Mouse (Mus musculus) CH12.LX (cell line): ENCODE measurements around the gene Olfr52.

Experiments used
- CHD1 ChIP-seq: IDR thresholded peaks from 2 replicates; pipeline ENCODE4 v1.6.1; 2012; ENCODE audit warnings: low read depth, low read length, improper control_type of control experiment, inconsistent platforms
- CTCF ChIP-seq, 2 experiments: IDR thresholded peaks in 1 of 2; conservative IDR thresholded peaks in 1 of 2; 2 replicates each; pipeline ENCODE4 v1.5.1; 2011 to 2012; ENCODE audit warnings: low read depth in 2 of 2, low read length in 2 of 2, improper control_type of control experiment in 1 of 2, inconsistent platforms in 1 of 2, mild to moderate bottlenecking in 1 of 2, moderate library complexity in 1 of 2
- E2F4 ChIP-seq: IDR thresholded peaks from 2 replicates; pipeline ENCODE4 v1.6.1; 2011; ENCODE audit warnings: low read depth, low read length, improper control_type of control experiment; ENCODE audit not compliant: insufficient replicate concordance
- HCFC1 ChIP-seq: IDR thresholded peaks from 2 replicates; pipeline ENCODE4 v1.6.1; 2012; ENCODE audit warnings: low read depth, mild to moderate bottlenecking, inconsistent platforms, low read length, improper control_type of control experiment
- MAZ ChIP-seq: IDR thresholded peaks from 2 replicates; pipeline ENCODE4 v1.6.1; 2012; ENCODE audit warnings: low read depth, mild to moderate bottlenecking, inconsistent platforms, low read length, improper control_type of control experiment, moderate library complexity
- POLR2A ChIP-seq: IDR thresholded peaks from 2 replicates; pipeline ENCODE4 v1.6.1; 2011; ENCODE audit warnings: low read depth, mild to moderate bottlenecking, improper control_type of control experiment, low read length
- POLR2AphosphoS2 ChIP-seq: IDR thresholded peaks from 2 replicates; pipeline ENCODE4 v1.6.1; 2011; ENCODE audit warnings: low read depth, low read length, improper control_type of control experiment
- SIN3A ChIP-seq: IDR thresholded peaks from 2 replicates; pipeline ENCODE4 v1.6.1; 2012; ENCODE audit warnings: low read length, improper control_type of control experiment, inconsistent platforms
- TBP ChIP-seq: conservative IDR thresholded peaks from 2 replicates; pipeline ENCODE4 v1.6.1; 2011; ENCODE audit warnings: low read depth, low read length, improper control_type of control experiment
- USF2 ChIP-seq: conservative IDR thresholded peaks from 2 replicates; pipeline ENCODE4 v1.6.1; 2011; ENCODE audit warnings: low read depth, low read length, improper control_type of control experiment
- ZNF384 ChIP-seq: IDR thresholded peaks from 2 replicates; pipeline ENCODE4 v1.6.1; 2012; ENCODE audit warnings: low read depth, low read length, improper control_type of control experiment, inconsistent platforms

GRCm38 (mm10) chr2:86195863-86196262 is 10.4 kb upstream of the Olfr52 start:
- TF ChIP-seq POLR2A (no peak), HCFC1 (no peak), CTCF (conservative IDR thresholded peaks at IDR 0.05 in 1 of 2, IDR thresholded peaks at IDR 0.05 in 1 of 2; ENCODE audit: low read depth in 2 of 2, low read length in 2 of 2) (no peak), E2F4 (no peak), SIN3A (no peak), USF2 (no peak), POLR2AphosphoS2 (no peak), ZNF384 (no peak), CHD1 (no peak), TBP (no peak), MAZ (no peak)
